Mouse (Mus musculus): ENCODE data around the gene Sbno1. TPM values are rescaled to one million over a fixed set of nuclear protein-coding genes. Genes with fewer than 3 reads are reported as not detected.
"Not testable (repeated sequence)": the region's sequence is repeated elsewhere in the genome, so short reads cannot be mapped to it uniquely, and the experiment has no call there.

Gene Sbno1
- polyA plus RNA-seq, 1 experiment, result 53.2 TPM

DNA sequence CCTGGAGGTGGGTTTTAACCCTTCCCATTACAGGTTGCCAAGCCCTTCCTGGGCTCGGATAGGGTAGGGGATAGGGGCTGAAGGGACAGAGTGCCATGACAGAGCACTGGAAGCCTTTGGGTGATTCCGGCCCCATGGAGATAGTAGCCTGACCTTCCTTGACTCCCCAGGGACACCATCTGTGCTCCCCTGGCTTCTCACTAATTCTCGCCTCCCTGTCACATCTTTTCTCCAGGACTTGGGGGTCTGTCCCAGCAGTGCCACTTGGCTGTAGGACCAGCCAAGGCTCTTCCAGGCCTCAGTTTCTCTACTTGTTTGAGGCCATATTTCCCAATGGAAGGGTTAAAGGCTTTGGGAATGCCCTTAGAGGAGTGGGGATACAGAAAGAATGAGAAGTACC is 74.2 kb downstream of the Sbno1 start:
- DNase-seq (ENCODE audit: low read depth), result no peak
- TF ChIP-seq POLR2A (IDR thresholded peaks at IDR 0.05; ENCODE audit: borderline replicate concordance, extremely low read depth, insufficient read depth, insufficient read length, poor library complexity, severe bottlenecking), result no peak
- no peak for TF ChIP-seq CTCF (IDR thresholded peaks at IDR 0.05; ENCODE audit: borderline replicate concordance, extremely low read depth, insufficient read depth, insufficient read length)

DNA sequence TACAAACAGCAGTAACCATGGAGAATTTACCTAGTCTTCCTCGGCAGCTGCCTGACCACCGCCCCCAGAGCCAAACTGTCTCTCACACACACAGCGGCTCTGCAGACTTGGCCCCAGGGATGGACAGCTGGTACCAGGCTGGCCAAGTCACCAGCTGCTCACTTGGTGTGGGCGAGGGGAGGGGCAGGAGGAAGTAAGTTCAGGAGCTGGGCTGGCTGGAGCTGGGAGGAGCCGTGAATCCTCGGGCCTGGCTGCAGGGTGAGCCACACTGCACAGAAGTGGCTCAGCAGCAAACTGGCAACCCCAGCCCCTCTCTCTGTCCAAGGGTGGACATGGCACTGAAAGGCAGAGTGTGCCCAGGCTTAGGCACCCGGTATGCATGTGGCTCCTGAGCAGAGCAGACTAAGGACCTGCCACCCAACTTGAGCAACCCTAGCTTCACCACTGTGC is 74.7 kb downstream of the Sbno1 start:
- DNase-seq (ENCODE audit: low read depth), result peak; percentile 96
- TF ChIP-seq CTCF (IDR thresholded peaks at IDR 0.05; ENCODE audit: borderline replicate concordance, extremely low read depth, insufficient read depth, insufficient read length) (no peak), POLR2A (IDR thresholded peaks at IDR 0.05; ENCODE audit: borderline replicate concordance, extremely low read depth, insufficient read depth, insufficient read length, poor library complexity, severe bottlenecking) (no peak)

DNA sequence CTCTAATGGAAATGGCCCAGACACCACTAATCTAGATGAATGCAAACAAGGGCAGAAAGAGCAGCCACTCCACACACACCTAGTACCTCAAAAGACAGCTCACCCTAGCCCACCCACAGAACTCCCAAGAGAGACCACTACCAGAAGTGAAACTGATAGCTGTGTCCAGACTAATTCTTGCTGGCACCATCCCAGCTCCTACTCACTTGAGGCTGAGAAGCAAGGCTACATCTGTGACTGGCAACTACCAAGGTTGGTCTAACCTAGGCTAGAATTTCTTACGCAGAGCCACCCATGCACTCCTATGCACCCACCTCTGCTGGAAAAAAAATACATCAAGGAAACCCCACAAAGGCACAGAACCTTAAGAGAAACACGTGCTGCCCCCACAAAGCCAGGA is 75.5 kb downstream of the Sbno1 start:
- DNase-seq (ENCODE audit: low read depth), result peak; percentile 43
- no peak for TF ChIP-seq POLR2A (IDR thresholded peaks at IDR 0.05; ENCODE audit: borderline replicate concordance, extremely low read depth, insufficient read depth, insufficient read length, poor library complexity, severe bottlenecking)
- TF ChIP-seq CTCF (IDR thresholded peaks at IDR 0.05; ENCODE audit: borderline replicate concordance, extremely low read depth, insufficient read depth, insufficient read length), result no peak

DNA sequence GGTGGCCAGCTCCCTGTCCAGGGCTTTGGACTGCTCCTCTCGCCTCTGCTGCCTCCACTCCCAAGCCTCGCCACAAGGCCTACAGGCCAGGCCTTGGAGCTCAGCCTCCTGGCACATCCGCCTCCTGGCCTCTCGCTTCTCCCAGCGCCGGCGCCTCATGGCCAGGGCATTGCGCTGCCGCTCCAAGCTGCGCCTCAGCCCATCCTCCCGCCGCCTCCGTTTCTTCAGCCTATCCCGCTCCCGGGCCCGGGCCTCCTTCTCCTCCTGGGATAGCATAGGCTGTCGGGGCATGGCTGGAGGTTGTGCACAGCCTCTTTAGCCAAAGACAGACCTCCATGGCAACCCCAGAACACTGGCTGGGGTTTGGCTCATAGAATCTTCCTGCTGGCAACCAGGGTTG is 76.6 kb downstream of the Sbno1 start:
- no peak for TF ChIP-seq CTCF (IDR thresholded peaks at IDR 0.05; ENCODE audit: borderline replicate concordance, extremely low read depth, insufficient read depth, insufficient read length)
- DNase-seq (ENCODE audit: low read depth), result peak; percentile 39

DNA sequence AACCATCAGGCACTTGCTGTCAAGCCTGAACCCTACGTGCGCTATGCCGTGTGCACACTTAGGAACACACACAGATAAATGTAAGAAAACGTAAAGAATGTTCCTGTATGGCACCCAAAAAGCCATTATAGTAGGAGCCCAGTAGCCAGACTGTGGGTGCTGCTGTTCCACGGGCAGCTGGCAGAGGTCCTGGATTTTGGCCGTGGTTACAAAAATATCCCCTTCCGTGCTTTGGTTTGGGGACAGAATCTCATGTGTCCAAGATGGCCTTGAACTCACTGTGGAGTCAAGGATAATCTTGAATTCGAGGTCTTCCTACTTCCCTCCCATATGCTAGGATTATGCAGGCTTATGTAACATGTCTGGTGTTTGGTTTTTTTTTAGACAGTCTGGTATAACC is 82.9 kb downstream of the Sbno1 start:
- TF ChIP-seq CTCF (IDR thresholded peaks at IDR 0.05; ENCODE audit: borderline replicate concordance, extremely low read depth, insufficient read depth, insufficient read length) (no peak), POLR2A (IDR thresholded peaks at IDR 0.05; ENCODE audit: borderline replicate concordance, extremely low read depth, insufficient read depth, insufficient read length, poor library complexity, severe bottlenecking) (no peak)
- DNase-seq (ENCODE audit: low read depth), result no peak

DNA sequence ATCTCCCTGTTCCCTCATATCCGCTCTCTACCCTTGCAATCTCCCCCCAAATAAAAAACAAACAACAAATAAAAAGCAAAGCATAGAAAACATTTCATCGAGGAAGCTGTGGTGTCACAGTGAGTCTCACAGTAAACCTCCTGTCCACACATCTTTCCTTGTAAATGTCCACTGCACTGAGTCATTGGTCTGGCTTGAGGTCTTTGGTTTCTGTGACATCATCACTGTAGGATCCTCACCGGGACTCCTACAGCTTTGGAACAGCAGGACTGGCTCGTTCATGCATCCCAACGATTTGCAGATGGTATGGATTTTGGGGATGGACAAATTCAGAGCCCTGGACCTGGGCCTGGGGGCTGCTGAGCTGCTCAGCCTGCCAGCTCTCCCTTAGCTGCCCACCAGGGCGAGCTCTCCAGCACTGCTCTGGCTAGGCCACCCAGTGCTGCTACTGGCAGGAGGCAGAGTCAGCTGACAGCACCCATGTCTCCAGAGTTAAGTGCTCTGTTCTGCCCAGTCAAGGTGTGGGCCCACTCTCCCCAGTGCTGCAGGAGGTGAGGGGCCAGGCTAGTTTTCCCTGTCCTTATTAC is 84.0 kb downstream of the Sbno1 start:
- not testable (repeated sequence) for DNase-seq (ENCODE audit: low read depth)

DNA sequence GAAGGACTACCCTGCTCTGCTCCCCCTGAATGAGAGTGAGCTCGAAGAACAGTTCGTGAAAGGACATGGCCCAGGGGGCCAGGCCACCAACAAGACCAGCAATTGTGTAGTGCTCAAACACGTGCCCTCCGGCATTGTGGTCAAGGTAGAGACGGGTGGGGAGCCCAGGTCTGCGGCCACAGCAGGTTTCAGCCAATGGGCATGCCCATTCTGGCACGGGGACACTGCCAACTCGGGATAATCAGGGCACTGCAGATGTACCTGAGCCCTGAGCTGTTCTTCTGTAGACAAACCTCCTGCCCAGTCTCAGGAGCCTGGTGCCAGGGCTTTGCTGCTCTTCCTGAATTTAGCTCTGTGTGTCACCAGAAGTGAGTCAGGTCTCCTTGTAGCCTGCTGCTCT is 87.0 kb downstream of the Sbno1 start:
- TF ChIP-seq CTCF (IDR thresholded peaks at IDR 0.05; ENCODE audit: borderline replicate concordance, extremely low read depth, insufficient read depth, insufficient read length), result no peak
- TF ChIP-seq POLR2A (IDR thresholded peaks at IDR 0.05; ENCODE audit: borderline replicate concordance, extremely low read depth, insufficient read depth, insufficient read length, poor library complexity, severe bottlenecking), result no peak
- DNase-seq (ENCODE audit: low read depth), result no peak

DNA sequence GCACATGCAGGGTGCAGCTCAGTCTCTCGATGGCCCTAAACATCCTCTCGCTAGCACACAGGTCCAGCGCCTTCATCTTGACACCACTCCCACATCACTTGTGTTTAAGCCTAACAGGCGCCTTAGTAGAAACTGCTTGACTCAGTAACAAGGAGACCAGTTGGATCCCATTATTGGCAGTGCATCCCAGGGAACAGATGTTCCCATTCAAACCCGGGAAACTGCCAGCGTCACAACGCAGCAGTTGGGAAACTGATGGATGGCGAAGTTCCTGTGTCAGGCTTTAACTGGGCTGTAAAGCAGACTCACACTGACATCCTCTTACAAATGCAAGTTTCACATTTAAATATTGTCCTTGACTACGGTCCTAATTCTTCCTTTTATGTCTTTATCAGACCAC is 87.9 kb downstream of the Sbno1 start:
- peak; percentile 90 for DNase-seq (ENCODE audit: low read depth)
- TF ChIP-seq POLR2A (IDR thresholded peaks at IDR 0.05; ENCODE audit: borderline replicate concordance, extremely low read depth, insufficient read depth, insufficient read length, poor library complexity, severe bottlenecking) (no peak), CTCF (IDR thresholded peaks at IDR 0.05; ENCODE audit: borderline replicate concordance, extremely low read depth, insufficient read depth, insufficient read length) (no peak)

DNA sequence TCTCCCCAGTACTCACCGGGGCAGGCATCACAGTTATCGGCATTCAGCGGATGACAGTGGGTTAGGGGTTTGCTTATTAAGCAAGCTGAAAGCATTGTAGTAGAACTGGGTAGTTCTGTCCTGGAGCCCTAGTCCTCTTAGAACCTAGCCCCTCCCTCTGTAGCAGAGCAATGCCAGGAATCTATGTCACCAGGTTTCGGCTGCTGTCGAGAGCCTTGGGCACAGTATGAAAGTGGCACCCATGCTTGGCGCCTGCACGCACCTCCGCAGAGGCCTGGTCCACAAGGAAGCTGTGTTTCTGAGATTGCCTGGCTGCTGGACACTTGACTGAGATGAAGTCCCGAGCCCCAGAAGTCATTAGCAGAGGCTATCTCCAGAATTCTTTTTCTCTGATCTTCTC is 88.7 kb downstream of the Sbno1 start:
- DNase-seq (ENCODE audit: low read depth), result peak; percentile 47
- no peak for TF ChIP-seq CTCF (IDR thresholded peaks at IDR 0.05; ENCODE audit: borderline replicate concordance, extremely low read depth, insufficient read depth, insufficient read length)
- no peak for TF ChIP-seq POLR2A (IDR thresholded peaks at IDR 0.05; ENCODE audit: borderline replicate concordance, extremely low read depth, insufficient read depth, insufficient read length, poor library complexity, severe bottlenecking)

DNA sequence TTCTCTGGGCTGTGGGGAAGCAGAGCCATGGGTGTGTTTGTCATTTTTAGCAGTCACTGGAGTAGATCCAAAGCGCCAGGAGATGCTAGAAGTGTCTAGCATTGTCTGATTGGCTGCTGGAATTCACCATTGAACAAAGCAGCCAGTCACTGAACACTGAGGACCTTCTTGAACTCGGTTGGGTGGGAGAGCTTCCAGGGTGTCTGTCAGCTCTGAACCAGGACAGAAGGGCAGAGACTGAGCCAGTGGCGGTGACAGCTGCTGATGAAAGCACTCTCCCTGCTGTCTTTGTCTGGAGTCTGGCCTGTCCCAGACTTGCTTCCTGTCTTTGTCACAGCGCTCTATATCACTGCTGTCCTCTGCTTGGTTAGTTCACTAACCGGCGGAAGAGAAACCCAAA is 91.4 kb downstream of the Sbno1 start:
- TF ChIP-seq CTCF (IDR thresholded peaks at IDR 0.05; ENCODE audit: borderline replicate concordance, extremely low read depth, insufficient read depth, insufficient read length) (no peak), POLR2A (IDR thresholded peaks at IDR 0.05; ENCODE audit: borderline replicate concordance, extremely low read depth, insufficient read depth, insufficient read length, poor library complexity, severe bottlenecking) (no peak)

DNA sequence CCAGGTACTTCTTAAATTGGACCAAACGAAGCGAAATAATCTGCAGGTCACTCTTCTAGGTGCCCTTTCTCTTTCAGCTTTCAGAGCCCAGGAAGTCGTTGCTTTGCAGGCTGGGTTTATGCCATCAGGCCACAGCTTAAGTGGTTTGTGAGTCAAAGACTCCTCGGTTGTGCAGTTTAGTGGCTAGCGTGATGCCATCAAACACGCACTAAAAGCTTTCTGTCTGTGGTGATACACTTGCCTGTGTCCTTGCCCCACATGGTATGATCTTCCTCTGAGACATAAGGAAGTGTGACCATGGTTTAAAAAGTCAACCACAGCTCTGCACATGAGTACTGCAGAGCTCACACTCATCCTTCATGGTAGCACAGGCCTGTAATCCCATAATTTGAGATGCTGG is 95.7 kb downstream of the Sbno1 start:
- no peak for DNase-seq (ENCODE audit: low read depth)
- TF ChIP-seq POLR2A (IDR thresholded peaks at IDR 0.05; ENCODE audit: borderline replicate concordance, extremely low read depth, insufficient read depth, insufficient read length, poor library complexity, severe bottlenecking) (no peak), CTCF (IDR thresholded peaks at IDR 0.05; ENCODE audit: borderline replicate concordance, extremely low read depth, insufficient read depth, insufficient read length) (no peak)

More for the DNA sequence above, 91.4 kb downstream of the Sbno1 start:
- peak; percentile 95 for DNase-seq (ENCODE audit: low read depth)

DNA sequence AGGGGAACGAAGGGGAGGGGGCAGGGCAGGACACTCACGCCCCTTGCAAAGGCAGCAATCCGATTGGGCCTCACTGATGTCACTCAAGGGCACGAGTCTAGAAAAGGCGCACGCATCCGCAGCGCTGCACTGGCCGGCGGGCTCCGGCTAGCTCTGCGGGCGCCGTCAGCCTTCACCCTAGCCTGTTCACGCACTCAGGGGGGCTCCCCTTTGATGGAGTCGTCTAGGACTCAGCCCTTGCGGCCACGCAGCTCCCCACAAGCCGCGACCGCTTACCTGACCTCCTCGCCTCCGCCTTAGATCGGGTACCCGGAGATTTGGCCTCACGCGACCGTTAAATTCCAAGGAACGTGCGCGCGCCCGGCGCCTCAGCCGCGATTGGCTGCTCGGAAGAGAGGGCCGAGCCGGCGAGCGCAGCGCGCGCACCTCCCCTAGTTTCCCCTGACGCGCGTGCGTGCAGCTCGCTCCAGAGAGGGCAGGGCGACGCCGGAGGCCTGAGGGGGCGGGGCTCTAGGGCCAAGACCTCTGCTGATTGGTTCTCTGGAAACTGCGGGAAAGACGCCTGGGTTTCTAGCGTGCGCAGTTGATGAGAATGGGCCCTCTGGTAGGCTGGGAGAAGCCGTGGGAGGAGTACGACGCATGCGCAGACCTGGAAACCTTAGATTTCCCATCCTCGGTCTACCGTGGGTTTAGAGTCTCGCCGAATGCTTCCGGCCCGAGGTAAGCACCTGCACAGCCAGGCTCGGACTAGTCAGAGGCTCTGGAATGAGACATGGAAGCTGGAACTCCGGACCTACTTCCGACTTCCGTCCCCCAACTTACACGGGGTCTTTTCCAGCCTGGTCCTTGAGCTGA is 98.1 kb downstream of the Sbno1 start, which contains the start of the genes Mphosph9 and 2810006K23Rik:
TSS of gene Mphosph9 (minus strand) at position 463 of the 855 bp plus-strand sequence.
TSS of gene 2810006K23Rik (plus strand) at position 580 of the 855 bp plus-strand sequence.
- TF ChIP-seq POLR2A (IDR thresholded peaks at IDR 0.05; ENCODE audit: borderline replicate concordance, extremely low read depth, insufficient read depth, insufficient read length, poor library complexity, severe bottlenecking) (peak; percentile 99), CTCF (IDR thresholded peaks at IDR 0.05; ENCODE audit: borderline replicate concordance, extremely low read depth, insufficient read depth, insufficient read length) (no peak)
- peak; percentile 100 for DNase-seq (ENCODE audit: low read depth)
